Mouse (Mus musculus): ENCODE measurements around the gene Recql5. TPM values are rescaled to one million over a fixed set of nuclear protein-coding genes. Genes with fewer than 3 reads are reported as not detected.

Recql5 gene
- polyA plus RNA-seq, 1 experiment from 2014 or later = 16.0 TPM

DNA sequence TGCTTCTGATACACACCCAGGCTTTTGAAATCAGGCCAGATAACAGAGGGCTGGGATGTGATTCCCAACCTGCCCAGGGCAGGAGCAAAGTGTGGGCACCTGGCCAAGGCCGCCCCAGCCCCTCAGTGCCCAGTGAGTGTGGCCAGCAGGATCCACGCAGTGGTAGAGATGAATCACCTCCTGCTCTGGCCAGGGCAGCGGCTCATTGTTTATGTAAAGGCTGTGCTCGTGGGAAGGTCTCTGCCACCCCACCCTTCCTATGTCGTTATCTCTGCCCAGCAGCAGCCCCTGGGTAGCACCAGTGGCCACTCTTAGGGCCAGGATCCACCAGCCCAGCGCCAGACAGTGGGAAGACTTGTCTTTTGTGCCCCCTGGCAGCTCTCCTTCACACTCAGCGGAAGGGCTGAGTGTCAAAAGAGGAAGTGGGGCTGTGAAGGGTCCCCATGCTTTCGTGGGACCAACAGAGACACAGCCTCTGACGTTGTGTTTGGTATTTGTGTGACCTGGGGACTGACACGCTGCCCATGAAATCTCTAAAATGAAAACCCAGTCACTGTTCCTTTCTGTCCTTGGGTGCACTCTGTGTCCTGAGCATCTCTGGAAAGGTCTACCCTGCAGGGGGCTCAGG lies 31.8 kb upstream of the Recql5 start:
- H3K9me3 ChIP-seq (ENCODE audit: control insufficient read depth, low read length) = no peaks in the 10 kb centered on the region
- 86% methylated on average over 10 of the region's 10 CpGs for WGBS
- no peak overlapping the region for H3K4me3 ChIP-seq (ENCODE audit: low read depth, low read length)
- H3K4me1 ChIP-seq (replicated peaks; ENCODE audit: control insufficient read depth, insufficient read depth, low read length) = no peaks in the 10 kb centered on the region
- H3K27ac ChIP-seq (ENCODE audit: low read depth, low read length) = no peak overlapping the region
- peaks cover 23% of the 10 kb centered on the region for H3K36me3 ChIP-seq (ENCODE audit: control insufficient read depth, insufficient read depth, low read length)
- H3K27me3 ChIP-seq (ENCODE audit: control insufficient read depth, insufficient read depth, low read length) = no peaks in the 10 kb centered on the region
- no peak overlapping the region for H3K9ac ChIP-seq (ENCODE audit: low read depth, low read length)
- no peak for ATAC-seq (ENCODE audit: low FRiP score)
- no peak for DNase-seq (ENCODE audit: low spot score)
- H3K4me2 ChIP-seq (replicated peaks; ENCODE audit: low read depth, low read length) = no peak overlapping the region

DNA sequence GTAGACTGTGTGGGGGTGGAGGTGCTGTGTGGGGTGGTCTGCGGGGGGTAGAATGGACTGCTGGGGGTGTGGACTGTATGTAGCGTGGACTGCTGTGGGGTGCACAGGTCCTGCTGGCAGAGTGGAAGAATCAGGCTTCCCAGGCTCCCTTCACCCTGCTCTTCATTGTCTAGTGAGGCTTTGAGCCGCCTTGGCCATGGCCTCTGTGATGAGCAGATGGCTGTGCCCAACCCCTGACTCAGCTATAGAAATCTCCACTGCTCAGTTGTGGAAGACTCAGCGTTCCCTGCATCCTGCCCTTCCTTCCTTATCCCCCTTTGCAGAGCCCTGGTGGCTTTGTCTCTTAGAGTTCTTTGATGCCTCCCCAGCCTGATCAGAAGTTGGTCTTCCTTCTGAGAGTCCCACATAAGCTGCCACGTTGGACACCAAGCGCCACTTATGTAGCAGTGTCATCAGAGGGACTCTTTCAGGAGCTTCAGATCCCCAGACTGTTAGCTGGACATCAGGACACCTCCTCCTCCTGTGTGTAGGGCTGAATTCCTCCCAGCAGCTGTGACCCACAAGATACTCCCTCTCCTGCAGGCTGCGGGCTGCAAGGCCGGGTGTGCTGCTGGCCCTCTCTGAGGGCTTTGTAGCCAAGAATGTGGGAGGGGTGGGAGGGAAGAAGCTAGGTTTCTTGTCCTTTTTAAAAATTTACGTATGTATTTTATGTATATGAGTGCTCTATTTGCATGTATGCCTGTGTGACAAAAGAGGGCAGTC lies 29.6 kb upstream of the Recql5 start:
- H3K4me2 ChIP-seq (replicated peaks; ENCODE audit: low read depth, low read length) = no peak overlapping the region
- no peak for DNase-seq (ENCODE audit: low spot score)
- H3K36me3 ChIP-seq (ENCODE audit: control insufficient read depth, insufficient read depth, low read length) = peaks cover 23% of the 10 kb centered on the region
- no peak overlapping the region for H3K9ac ChIP-seq (ENCODE audit: low read depth, low read length)
- H3K27ac ChIP-seq (ENCODE audit: low read depth, low read length) = no peak overlapping the region
- WGBS = 90% methylated on average over 9 of the region's 9 CpGs
- H3K27me3 ChIP-seq (ENCODE audit: control insufficient read depth, insufficient read depth, low read length) = no peaks in the 10 kb centered on the region
- no peak for ATAC-seq (ENCODE audit: low FRiP score)
- H3K4me1 ChIP-seq (replicated peaks; ENCODE audit: control insufficient read depth, insufficient read depth, low read length) = no peaks in the 10 kb centered on the region; the same call in 1 of the 2 replicates
- no peak overlapping the region for H3K4me3 ChIP-seq (ENCODE audit: low read depth, low read length)
- no peaks in the 10 kb centered on the region for H3K9me3 ChIP-seq (ENCODE audit: control insufficient read depth, low read length)

- peaks cover 18% of the 10 kb centered on the region; the same call in 1 of the 2 replicates for H3K36me3 ChIP-seq (ENCODE audit: control insufficient read depth, insufficient read depth, low read length)
- no peak overlapping the region for H3K4me3 ChIP-seq (ENCODE audit: low read depth, low read length)
- 97% methylated on average over 9 of the region's 9 CpGs for WGBS
- no peak overlapping the region for H3K4me2 ChIP-seq (replicated peaks; ENCODE audit: low read depth, low read length)
- H3K27ac ChIP-seq (ENCODE audit: low read depth, low read length) = no peak overlapping the region
- H3K9me3 ChIP-seq (ENCODE audit: control insufficient read depth, low read length) = no peaks in the 10 kb centered on the region
- H3K4me1 ChIP-seq (replicated peaks; ENCODE audit: control insufficient read depth, insufficient read depth, low read length) = peaks cover 10% of the 10 kb centered on the region
- no peak for DNase-seq (ENCODE audit: low spot score)
- H3K9ac ChIP-seq (ENCODE audit: low read depth, low read length) = no peak overlapping the region
- H3K27me3 ChIP-seq (ENCODE audit: control insufficient read depth, insufficient read depth, low read length) = no peaks in the 10 kb centered on the region
- ATAC-seq (ENCODE audit: low FRiP score) = no peak
These were observed 25.7 kb upstream of the Recql5 start for GRCm38 (mm10) chr11:115959018-115959417.

DNA sequence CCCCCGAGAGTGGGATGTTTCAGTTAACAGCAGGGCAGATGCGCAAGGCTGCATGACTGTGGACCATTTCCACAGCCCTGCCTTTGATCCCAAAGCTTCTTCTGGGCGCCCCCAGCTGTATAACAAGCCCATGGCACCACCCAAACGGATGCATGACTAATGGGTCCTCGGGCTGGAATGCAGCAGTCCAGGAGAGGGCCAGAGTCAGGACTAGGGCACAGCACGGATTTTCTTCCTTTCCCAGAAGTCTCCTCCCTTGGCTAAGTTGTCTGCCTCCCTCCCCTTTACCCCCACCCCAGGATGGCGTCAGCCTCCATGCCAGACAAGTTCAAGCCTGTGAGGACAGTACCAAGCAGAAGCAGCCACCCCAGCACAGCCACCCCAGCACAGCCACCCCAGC lies 24.7 kb upstream of the Recql5 start:
- whole genome bisulfite sequencing = 62% methylated on average over 7 of the region's 7 CpGs
- no peak for DNase-seq (ENCODE audit: low spot score)
- Histone ChIP-seq H3K36me3 (ENCODE audit: control insufficient read depth, insufficient read depth, low read length) (peaks cover 14% of the 10 kb centered on the region; the same call in 1 of the 2 replicates), H3K9ac (ENCODE audit: low read depth, low read length) (no peak overlapping the region), H3K27me3 (ENCODE audit: control insufficient read depth, insufficient read depth, low read length) (no peaks in the 10 kb centered on the region), H3K4me2 (replicated peaks; ENCODE audit: low read depth, low read length) (no peak overlapping the region), H3K9me3 (ENCODE audit: control insufficient read depth, low read length) (no peaks in the 10 kb centered on the region), H3K4me1 (replicated peaks; ENCODE audit: control insufficient read depth, insufficient read depth, low read length) (peaks cover 10% of the 10 kb centered on the region), H3K27ac (ENCODE audit: low read depth, low read length) (no peak overlapping the region), H3K4me3 (ENCODE audit: low read depth, low read length) (no peak overlapping the region)
- ATAC-seq (ENCODE audit: low FRiP score) = no peak

GRCm38 (mm10) chr11:115956453-115956852 lies 23.2 kb upstream of the Recql5 start:
- ATAC-seq (ENCODE audit: low FRiP score) (peak; percentile 71), DNase-seq (ENCODE audit: low spot score) (peak; percentile 69)
- 24% methylated on average over 4 of the region's 4 CpGs for WGBS
- Histone ChIP-seq H3K4me3 (ENCODE audit: low read depth, low read length) (no peak overlapping the region), H3K9ac (ENCODE audit: low read depth, low read length) (no peak overlapping the region), H3K27ac (ENCODE audit: low read depth, low read length) (peak overlapping the region; percentile 68; the same call in 1 of the 2 replicates), H3K27me3 (ENCODE audit: control insufficient read depth, insufficient read depth, low read length) (no peaks in the 10 kb centered on the region), H3K9me3 (ENCODE audit: control insufficient read depth, low read length) (no peaks in the 10 kb centered on the region), H3K36me3 (ENCODE audit: control insufficient read depth, insufficient read depth, low read length) (peaks cover 11% of the 10 kb centered on the region; the same call in 1 of the 2 replicates), H3K4me1 (replicated peaks; ENCODE audit: control insufficient read depth, insufficient read depth, low read length) (peaks cover 10% of the 10 kb centered on the region), H3K4me2 (replicated peaks; ENCODE audit: low read depth, low read length) (no peak overlapping the region)

GRCm38 (mm10) chr11:115955195-115955858 lies 22.1 kb upstream of the Recql5 start:
- 55% methylated on average over 10 of the region's 10 CpGs for WGBS
- no peaks in the 10 kb centered on the region for H3K27me3 ChIP-seq (ENCODE audit: control insufficient read depth, insufficient read depth, low read length)
- 0 out of 2 replicates have a peak overlapping the region, but pooled peaks have one; percentile 45 for H3K27ac ChIP-seq (ENCODE audit: low read depth, low read length)
- peak; percentile 19 for DNase-seq (ENCODE audit: low spot score)
- no peaks in the 10 kb centered on the region for H3K9me3 ChIP-seq (ENCODE audit: control insufficient read depth, low read length)
- no peak overlapping the region for H3K4me2 ChIP-seq (replicated peaks; ENCODE audit: low read depth, low read length)
- H3K4me3 ChIP-seq (ENCODE audit: low read depth, low read length) = no peak overlapping the region
- 0 out of 2 replicates have a peak, but pooled peaks cover 6% of the 10 kb centered on the region for H3K36me3 ChIP-seq (ENCODE audit: control insufficient read depth, insufficient read depth, low read length)
- no peak overlapping the region for H3K9ac ChIP-seq (ENCODE audit: low read depth, low read length)
- ATAC-seq (ENCODE audit: low FRiP score) = no peak
- H3K4me1 ChIP-seq (replicated peaks; ENCODE audit: control insufficient read depth, insufficient read depth, low read length) = peaks cover 10% of the 10 kb centered on the region

DNA sequence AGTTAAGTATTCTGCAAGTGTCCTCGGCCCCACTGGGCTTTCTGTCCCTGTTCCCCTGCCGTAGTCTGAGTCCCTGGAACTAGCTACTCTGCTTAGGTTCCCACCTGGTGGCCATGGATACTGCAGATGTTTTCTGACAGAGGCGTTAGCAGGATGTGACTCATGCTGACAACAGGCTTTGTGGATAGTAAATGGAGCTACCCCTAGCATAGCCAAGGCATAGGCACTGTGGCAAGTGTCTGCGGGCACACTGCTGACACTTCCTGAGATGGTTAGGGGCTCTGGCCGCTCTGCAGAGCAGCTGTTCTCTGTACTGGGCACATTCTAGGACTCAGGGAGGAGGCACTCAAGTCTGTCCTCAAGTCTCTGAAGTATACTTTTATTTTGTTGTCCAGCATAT lies 21.4 kb upstream of the Recql5 start:
- DNase-seq (ENCODE audit: low spot score) (no peak), ATAC-seq (ENCODE audit: low FRiP score) (no peak)
- no peak overlapping the region for H3K9ac ChIP-seq (ENCODE audit: low read depth, low read length)
- no peak overlapping the region for H3K27ac ChIP-seq (ENCODE audit: low read depth, low read length)
- no peaks in the 10 kb centered on the region for H3K27me3 ChIP-seq (ENCODE audit: control insufficient read depth, insufficient read depth, low read length)
- H3K4me3 ChIP-seq (ENCODE audit: low read depth, low read length) = no peak overlapping the region
- peaks cover 10% of the 10 kb centered on the region for H3K4me1 ChIP-seq (replicated peaks; ENCODE audit: control insufficient read depth, insufficient read depth, low read length)
- H3K9me3 ChIP-seq (ENCODE audit: control insufficient read depth, low read length) = no peaks in the 10 kb centered on the region
- WGBS = 86% methylated on average over 5 of the region's 5 CpGs
- no peak overlapping the region for H3K4me2 ChIP-seq (replicated peaks; ENCODE audit: low read depth, low read length)
- 0 out of 2 replicates have a peak, but pooled peaks cover 3% of the 10 kb centered on the region for H3K36me3 ChIP-seq (ENCODE audit: control insufficient read depth, insufficient read depth, low read length)

DNA sequence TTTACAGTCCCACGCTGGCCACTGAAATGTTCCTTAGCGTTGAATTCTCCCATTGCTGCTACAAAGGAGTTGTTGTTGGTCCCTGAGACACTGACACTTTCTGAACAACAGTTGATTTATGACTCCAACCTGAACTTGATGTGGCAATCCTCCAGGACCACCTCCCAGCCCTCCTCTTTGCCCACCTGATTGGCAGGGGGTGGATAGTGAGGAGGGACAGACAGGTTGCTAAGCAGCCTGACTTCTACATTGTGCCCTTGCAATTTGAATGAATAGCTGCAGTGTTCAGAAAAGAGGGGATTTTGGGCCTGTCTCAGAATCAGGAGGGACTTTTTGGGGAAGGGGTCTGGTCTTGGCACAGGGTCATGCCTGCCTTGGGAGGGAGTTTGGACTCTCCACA lies 17.4 kb upstream of the Recql5 start:
- H3K4me1 ChIP-seq (replicated peaks; ENCODE audit: control insufficient read depth, insufficient read depth, low read length) = no peaks in the 10 kb centered on the region
- H3K27me3 ChIP-seq (ENCODE audit: control insufficient read depth, insufficient read depth, low read length) = no peaks in the 10 kb centered on the region
- 0 out of 2 replicates have a peak, but pooled peaks cover 3% of the 10 kb centered on the region for H3K36me3 ChIP-seq (ENCODE audit: control insufficient read depth, insufficient read depth, low read length)
- H3K4me2 ChIP-seq (replicated peaks; ENCODE audit: low read depth, low read length) = no peak overlapping the region
- no peaks in the 10 kb centered on the region for H3K9me3 ChIP-seq (ENCODE audit: control insufficient read depth, low read length)
- H3K9ac ChIP-seq (ENCODE audit: low read depth, low read length) = no peak overlapping the region
- H3K4me3 ChIP-seq (ENCODE audit: low read depth, low read length) = no peak overlapping the region
- H3K27ac ChIP-seq (ENCODE audit: low read depth, low read length) = no peak overlapping the region
- 92% methylated on average over 2 of the region's 2 CpGs for WGBS
- ATAC-seq (ENCODE audit: low FRiP score) (no peak), DNase-seq (ENCODE audit: low spot score) (no peak)
